ENCODE assay signal across 35 mouse cellular contexts in genomic region chr5:27028611-27029010, GRCm38 (mm10).
"Had no signal": no experiment of that assay in that cellular context is flagged by ENCODE, and none has a peak within 500 bp of the region (broad histone marks: within the 10 kb centered on the region; RNA-seq: fewer than 3 reads in every experiment).

No protein-coding gene starts in this region.

- H3K4me2 ChIP-seq: heart, embryonic 11.5 days; heart, embryonic 12.5 days; heart, embryonic 13.5 days; heart, embryonic 15.5 days; hindbrain, embryonic 12.5 days; hindbrain, embryonic 13.5 days; hindbrain, embryonic 14.5 days; hindbrain, embryonic 15.5 days; intestine, embryonic 15.5 days; kidney, embryonic 15.5 days had no signal

- H3K27me3 ChIP-seq: heart, embryonic 13.5 days; heart, embryonic 15.5 days; hindbrain, embryonic 12.5 days; hindbrain, embryonic 13.5 days; hindbrain, embryonic 15.5 days; intestine, embryonic 15.5 days; kidney, embryonic 15.5 days had no signal

- H3K9me3 ChIP-seq: heart, embryonic 10.5 days; heart, embryonic 12.5 days; heart, embryonic 13.5 days; heart, embryonic 15.5 days; hindbrain, embryonic 10.5 days; hindbrain, embryonic 12.5 days; hindbrain, embryonic 13.5 days; hindbrain, embryonic 15.5 days; intestine, embryonic 15.5 days; kidney, embryonic 15.5 days had no signal

- H3K27ac ChIP-seq: heart, embryonic 10.5 days; heart, embryonic 13.5 days; heart, embryonic 15.5 days; hindbrain, embryonic 10.5 days; hindbrain, embryonic 12.5 days; hindbrain, embryonic 13.5 days; hindbrain, embryonic 14.5 days; hindbrain, embryonic 15.5 days; hindbrain, postnatal 0 days; intestine, embryonic 15.5 days; kidney, embryonic 15.5 days; kidney, postnatal 0 days; layer of hippocampus, adult 2 months had no signal

- H3K36me3 ChIP-seq: heart, embryonic 10.5 days; heart, embryonic 12.5 days; heart, embryonic 13.5 days; heart, embryonic 15.5 days; hindbrain, embryonic 10.5 days; hindbrain, embryonic 12.5 days; hindbrain, embryonic 13.5 days; hindbrain, embryonic 15.5 days; intestine, embryonic 15.5 days; kidney, embryonic 15.5 days had no signal

- H3K4me3 ChIP-seq: heart, embryonic 10.5 days; heart, embryonic 12.5 days; heart, embryonic 13.5 days; heart, embryonic 15.5 days; hindbrain, embryonic 10.5 days; hindbrain, embryonic 12.5 days; hindbrain, embryonic 13.5 days; hindbrain, embryonic 15.5 days; intestine, embryonic 15.5 days; kidney, embryonic 15.5 days; layer of hippocampus, adult 2 months had no signal

- H3K4me1 ChIP-seq: heart, embryonic 10.5 days; heart, embryonic 12.5 days; heart, embryonic 13.5 days; heart, embryonic 15.5 days; hindbrain, embryonic 12.5 days; hindbrain, embryonic 13.5 days; hindbrain, embryonic 15.5 days; intestine, embryonic 15.5 days; kidney, embryonic 15.5 days had no signal

- H3K9ac ChIP-seq: heart, embryonic 12.5 days; heart, embryonic 13.5 days; heart, embryonic 15.5 days; hindbrain, embryonic 12.5 days; hindbrain, embryonic 13.5 days; hindbrain, embryonic 14.5 days; hindbrain, embryonic 15.5 days; intestine, embryonic 15.5 days; kidney, embryonic 15.5 days had no signal

- DNase-seq: heart, postnatal 10 days; heart, postnatal 14 days; heart, postnatal 36 days; heart, postnatal 4 days; kidney, adult 11 months; kidney, adult 18-20 months; kidney, adult 2 months; kidney, adult 8-10 months; kidney, adult 9 months; kidney, postnatal 10 days; kidney, postnatal 14 days; kidney, postnatal 25 days; kidney, postnatal 36 days; kidney, postnatal 4 days; layer of hippocampus, adult 9-11 months; layer of hippocampus, postnatal 36 days had no signal

- ATAC-seq: hindbrain, embryonic 16.5 days; hindbrain, postnatal 0 days; inflammation-experienced regulatory T-cells, adult 6 months; intestine, embryonic 15.5 days; intestine, embryonic 16.5 days; intestine, postnatal 0 days had no signal
